Mouse (Mus musculus) embryonic facial prominence, embryonic 15.5 days (tissue): ENCODE measurements around the gene Sap30l. TPM values are rescaled to one million over a fixed set of nuclear protein-coding genes. Genes with fewer than 3 reads are reported as not detected.

Experiments
- ATAC-seq: fragments of 200-750 bp; cut with Nextera tagmentation; 2 replicates; pipeline ENCODE4 v1.8.0; 2017; ENCODE audit warnings: low read depth, moderate TSS enrichment; ENCODE audit not compliant: insufficient number of reproducible peaks, low FRiP score, low TSS enrichment
- H3K27ac ChIP-seq: fragments of 300-500 bp; sonication (generic); replicated peaks from 2 replicates; pipeline ENCODE4 v1.5.1; 2015; ENCODE audit warnings: mild to moderate bottlenecking, inconsistent platforms
- H3K27me3 ChIP-seq: fragments of 300-500 bp; sonication (generic); 2 replicates; pipeline ENCODE4 v1.6.1; 2015; ENCODE audit warnings: inconsistent platforms
- H3K36me3 ChIP-seq: fragments of 300-500 bp; sonication (generic); 2 replicates; pipeline ENCODE4 v1.6.1; 2015; ENCODE audit warnings: mild to moderate bottlenecking, inconsistent platforms
- H3K4me1 ChIP-seq: fragments of 300-500 bp; sonication (generic); 2 replicates; pipeline ENCODE4 v1.6.1; 2015; ENCODE audit warnings: inconsistent platforms
- H3K4me2 ChIP-seq: fragments of 300-500 bp; sonication (generic); replicated peaks from 2 replicates; pipeline ENCODE4 v1.6.1; 2015; ENCODE audit warnings: mild to moderate bottlenecking, inconsistent platforms
- H3K4me3 ChIP-seq: fragments of 300-500 bp; sonication (generic); replicated peaks from 2 replicates; pipeline ENCODE4 v1.5.1; 2015; ENCODE audit warnings: mild to moderate bottlenecking, inconsistent platforms
- H3K9ac ChIP-seq: fragments of 300-500 bp; sonication (generic); 2 replicates; pipeline ENCODE4 v1.6.1; 2015; ENCODE audit warnings: inconsistent platforms
- H3K9me3 ChIP-seq: fragments of 300-500 bp; sonication (generic); replicated peaks from 2 replicates; pipeline ENCODE4 v1.6.1; 2016; ENCODE audit warnings: inconsistent platforms
- WGBS: fragments of 180-500 bp; shearing (Covaris S2); methylation state at CpG from one replicate; pipeline ENCODE4 v1.1.7; 2015; 5-methylcytosine and 5-hydroxymethylcytosine counted together
- polyA plus RNA-seq: library from polyadenylated mRNA; unstranded; fragments of >200 nt; fragmentation: Nextera tagmentation; extraction: Ambion mirVana; gene quantifications from 2 replicates; pipeline ENCODE4 v1.2.1, GENCODE M21; 2015

Gene Sap30l
- polyA plus RNA-seq, 1 experiment from 2014 or later: 14.0 TPM

DNA sequence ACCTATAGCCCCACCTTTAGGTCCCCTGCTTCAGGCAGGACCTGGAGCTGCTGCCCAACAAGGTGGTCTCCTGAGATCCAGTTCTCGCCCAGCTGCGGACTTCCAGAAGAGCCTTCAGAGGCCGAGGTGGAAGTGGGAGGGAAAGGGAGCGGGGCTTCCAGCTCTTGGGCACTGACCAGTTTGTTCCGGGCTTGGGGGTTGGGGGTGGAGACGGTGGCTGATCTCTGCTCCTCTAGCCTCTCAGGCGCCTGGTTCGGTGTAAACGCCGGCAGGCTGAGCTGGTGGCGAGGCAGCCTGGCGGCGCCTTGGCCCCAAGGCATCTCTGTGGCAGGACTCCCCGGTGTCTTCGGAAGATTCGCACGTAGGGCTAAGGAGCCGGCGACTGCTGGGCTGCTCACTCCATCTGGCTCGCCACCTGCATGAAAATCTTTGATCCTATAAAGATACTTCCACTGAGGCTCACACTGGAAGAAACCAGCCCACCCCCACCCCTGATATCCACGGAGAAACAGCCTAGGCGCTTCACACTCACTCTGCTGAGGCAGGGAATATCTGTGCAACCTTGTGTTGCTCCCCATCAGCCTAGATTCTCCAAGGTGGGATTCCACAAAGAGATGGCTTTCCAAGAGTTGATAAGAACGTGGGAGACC, 31.2 kb downstream of the Sap30l start, which contains the start of gene Hand1:
Gene Hand1, minus strand, starts transcription at position 267 of the 650 bp plus-strand sequence.
- Histone ChIP-seq H3K36me3 (no peaks in the 10 kb centered on the region), H3K4me1 (peaks cover 33% of the 10 kb centered on the region), H3K27me3 (peaks cover 96% of the 10 kb centered on the region), H3K9me3 (no peaks in the 10 kb centered on the region), H3K27ac (no peak within 1 kb of the TSS), H3K9ac (no peak within 1 kb of the TSS), H3K4me2 (peak within 1 kb of the TSS; percentile 8; the same call in 1 of the 2 replicates), H3K4me3 (peak within 1 kb of the TSS; percentile 10)
- no peak for ATAC-seq
- 19% methylated on average over 23 of the region's 23 CpGs for WGBS

DNA sequence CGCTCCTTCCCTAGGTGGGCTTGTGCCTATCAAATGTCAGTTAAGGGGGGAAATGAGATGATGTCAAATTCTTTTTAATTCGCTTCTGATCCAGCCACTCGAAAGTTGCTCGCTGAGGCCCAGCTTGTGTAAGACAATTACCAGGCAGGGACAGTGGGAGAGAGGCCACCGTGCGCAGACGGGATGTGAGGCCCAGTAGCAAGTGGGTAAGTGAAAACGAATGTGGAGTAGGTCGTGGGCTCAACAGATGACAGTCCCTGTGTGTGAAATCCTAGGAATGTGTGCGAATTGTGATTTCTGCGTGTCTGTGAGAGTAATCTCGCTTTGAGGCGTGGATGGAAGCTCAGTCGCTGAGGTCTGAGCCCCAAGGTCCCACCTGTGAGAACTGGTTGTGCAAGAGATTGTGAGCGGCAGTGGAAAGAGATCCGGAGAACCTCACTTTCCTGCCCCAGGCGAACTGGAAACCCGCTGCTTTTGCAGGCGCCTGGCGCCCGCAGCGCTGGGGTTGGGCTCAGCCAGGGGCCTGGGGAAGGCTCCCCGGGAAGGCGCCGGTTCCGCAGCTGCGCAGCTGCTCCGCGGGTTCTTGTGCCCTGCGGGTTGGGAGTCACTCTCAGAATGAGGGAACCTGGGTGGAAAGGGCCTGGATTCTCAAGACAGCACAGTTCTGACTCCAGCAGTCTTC, 32.0 kb downstream of the Sap30l start:
- no peak overlapping the region for H3K27ac ChIP-seq

DNA sequence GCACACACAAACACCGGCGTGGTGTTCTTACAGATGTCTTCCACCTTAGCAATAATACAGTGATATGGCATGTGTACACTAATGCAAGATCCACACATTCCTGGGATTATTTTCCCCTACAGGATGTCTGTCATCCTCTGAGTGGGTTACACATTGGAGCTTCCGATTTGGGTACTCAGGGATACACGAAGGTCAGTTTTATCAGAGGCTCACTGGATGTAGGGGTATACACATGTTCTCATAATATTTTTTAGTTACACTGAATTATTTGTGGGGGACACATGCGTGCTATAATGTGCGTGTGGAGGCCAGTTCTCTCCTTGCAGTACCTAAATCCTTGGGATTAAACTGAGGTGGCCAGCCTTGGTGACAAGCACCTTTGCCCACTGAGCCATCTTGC, 32.6 kb downstream of the Sap30l start:
- no peak overlapping the region for H3K4me2 ChIP-seq
- peaks cover 23% of the 10 kb centered on the region for H3K4me1 ChIP-seq
- H3K9me3 ChIP-seq: no peaks in the 10 kb centered on the region
- peaks cover 92% of the 10 kb centered on the region for H3K27me3 ChIP-seq
- H3K9ac ChIP-seq: no peak overlapping the region
- H3K4me3 ChIP-seq: no peak overlapping the region
- no peak overlapping the region for H3K27ac ChIP-seq
- no peaks in the 10 kb centered on the region for H3K36me3 ChIP-seq
- no peak for ATAC-seq
- 18% methylated on average over 6 of the region's 6 CpGs for WGBS

More for the DNA sequence above, 32.0 kb downstream of the Sap30l start:
- H3K9ac ChIP-seq: no peak overlapping the region
- no peaks in the 10 kb centered on the region for H3K36me3 ChIP-seq
- peaks cover 95% of the 10 kb centered on the region for H3K27me3 ChIP-seq
- no peak for ATAC-seq
- H3K4me1 ChIP-seq: peaks cover 27% of the 10 kb centered on the region
- H3K9me3 ChIP-seq: no peaks in the 10 kb centered on the region
- WGBS: 4% methylated on average over 30 of the region's 30 CpGs
- H3K4me3 ChIP-seq: peak overlapping the region; percentile 10
- H3K4me2 ChIP-seq: peak overlapping the region; percentile 8; the same call in 1 of the 2 replicates

DNA sequence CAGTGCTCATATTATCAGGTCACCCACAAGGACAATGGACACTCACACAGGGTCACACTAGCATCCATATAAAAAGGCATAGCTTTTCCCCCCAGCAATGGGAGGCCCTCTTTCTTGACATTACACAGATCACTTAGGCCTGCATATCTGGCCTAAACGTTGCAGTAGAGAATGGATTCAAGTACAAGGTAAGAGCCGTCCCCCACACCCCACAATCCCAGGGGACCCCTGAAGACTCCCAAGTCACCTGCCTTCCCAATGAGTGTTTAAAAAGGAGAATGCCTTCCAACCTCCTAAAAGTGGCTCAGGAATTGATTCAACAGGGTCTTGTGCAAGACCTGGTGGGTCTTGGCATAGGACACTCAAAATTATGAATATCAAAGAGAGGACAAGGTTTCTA, 33.9 kb downstream of the Sap30l start:
- Histone ChIP-seq H3K4me2 (no peak overlapping the region), H3K36me3 (no peaks in the 10 kb centered on the region), H3K27me3 (peaks cover 92% of the 10 kb centered on the region), H3K4me3 (no peak overlapping the region), H3K4me1 (peaks cover 17% of the 10 kb centered on the region), H3K27ac (no peak overlapping the region), H3K9ac (no peak overlapping the region), H3K9me3 (no peaks in the 10 kb centered on the region)
- WGBS: 24% methylated on average over 2 of the region's 2 CpGs
- ATAC-seq: no peak

DNA sequence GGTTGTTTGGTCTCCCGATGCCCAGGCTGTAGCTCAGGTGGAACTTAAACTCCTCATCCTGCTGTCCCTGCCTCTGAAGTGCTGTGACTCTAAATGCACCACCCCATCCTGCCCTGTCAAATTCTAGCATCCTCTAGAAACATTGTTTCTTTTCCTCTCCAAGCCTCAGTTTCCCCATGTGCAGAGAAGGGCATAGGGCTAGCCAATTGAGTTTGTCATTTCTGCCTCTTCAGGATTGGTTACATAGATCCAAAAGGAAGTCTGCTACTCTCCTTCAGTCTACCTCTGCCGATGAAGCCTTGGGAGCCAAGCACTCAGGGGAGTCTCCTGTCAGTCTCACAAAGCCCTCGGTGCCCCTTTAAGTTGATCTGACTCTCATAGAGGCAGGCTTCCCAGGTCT, 34.5 kb downstream of the Sap30l start:
- no peak overlapping the region for H3K27ac ChIP-seq
- H3K4me2 ChIP-seq: no peak overlapping the region
- peaks cover 17% of the 10 kb centered on the region for H3K4me1 ChIP-seq
- H3K9me3 ChIP-seq: no peaks in the 10 kb centered on the region
- no peak overlapping the region for H3K9ac ChIP-seq
- 9% methylated on average over 3 of the region's 3 CpGs for WGBS
- peaks cover 92% of the 10 kb centered on the region for H3K27me3 ChIP-seq
- no peak for ATAC-seq
- H3K36me3 ChIP-seq: no peaks in the 10 kb centered on the region
- no peak overlapping the region for H3K4me3 ChIP-seq

DNA sequence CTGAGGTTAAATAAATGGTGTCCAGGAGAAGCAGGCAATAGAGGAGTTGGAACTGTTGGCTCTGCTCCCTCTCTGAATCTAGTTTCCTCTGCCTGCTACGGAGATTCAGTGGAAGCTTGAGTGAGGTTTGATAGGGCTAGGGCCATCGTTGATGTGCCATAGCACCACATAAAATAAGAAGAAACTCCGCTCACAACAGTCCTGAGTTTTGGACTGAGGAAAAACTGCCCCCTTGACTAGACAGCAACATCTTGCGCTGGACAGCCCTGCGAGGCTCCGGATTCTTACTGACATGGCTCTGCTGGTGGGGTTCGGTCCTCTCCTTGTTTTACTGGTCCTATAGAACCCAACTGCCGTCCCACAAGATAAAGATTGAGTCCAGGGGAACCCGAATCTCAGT, 35.0 kb downstream of the Sap30l start:
- Histone ChIP-seq H3K4me3 (no peak overlapping the region), H3K27me3 (peaks cover 92% of the 10 kb centered on the region), H3K9ac (no peak overlapping the region), H3K4me2 (no peak overlapping the region), H3K27ac (no peak overlapping the region), H3K9me3 (no peaks in the 10 kb centered on the region), H3K36me3 (no peaks in the 10 kb centered on the region), H3K4me1 (peaks cover 17% of the 10 kb centered on the region)
- ATAC-seq: no peak
- WGBS: 13% methylated on average over 9 of the region's 9 CpGs

DNA sequence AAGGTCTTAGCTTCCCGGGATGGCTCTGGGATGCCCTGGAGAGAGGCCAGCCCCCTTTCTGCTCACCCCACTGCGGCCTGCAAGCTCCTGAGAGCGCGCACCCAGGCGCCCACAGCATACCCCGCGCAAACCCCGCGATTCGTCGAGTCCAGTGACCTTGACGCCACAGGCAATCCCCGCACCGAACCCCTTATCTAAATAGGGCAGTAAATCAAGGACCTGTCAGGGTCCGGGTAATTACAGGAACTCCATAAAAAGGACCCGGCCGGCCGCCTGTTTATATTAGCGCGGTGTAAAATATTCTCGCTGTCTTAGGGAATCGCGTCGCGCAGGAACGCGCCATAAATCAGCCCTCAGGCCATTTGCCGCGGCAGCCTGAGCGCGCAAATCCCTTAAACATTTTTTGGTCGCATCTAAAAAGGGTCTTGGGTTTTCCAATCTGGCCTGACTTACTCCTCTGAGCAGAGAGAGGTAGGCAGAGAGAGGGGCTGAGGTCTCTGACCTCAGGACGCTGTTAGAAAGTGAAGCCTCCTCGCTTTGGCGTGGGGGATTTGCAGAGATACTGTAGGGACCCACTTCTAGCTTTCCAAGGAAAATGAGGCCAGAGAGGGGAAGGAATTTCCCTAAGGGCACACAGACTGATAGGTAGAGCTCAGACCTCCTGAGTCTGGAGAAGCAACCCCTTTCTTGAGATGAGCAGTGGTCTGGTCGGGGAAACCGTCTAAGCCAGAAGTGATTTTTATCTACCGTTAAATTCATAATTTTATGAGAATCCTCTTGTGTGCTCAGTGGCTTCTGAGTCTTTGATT, 35.6 kb downstream of the Sap30l start:
- H3K9me3 ChIP-seq: no peaks in the 10 kb centered on the region
- peak overlapping the region; percentile 1; the same call in 1 of the 2 replicates for H3K4me3 ChIP-seq
- WGBS: 2% methylated on average over 38 of the region's 38 CpGs
- H3K27me3 ChIP-seq: peaks cover 91% of the 10 kb centered on the region
- ATAC-seq: no peak
- H3K27ac ChIP-seq: no peak overlapping the region
- H3K4me1 ChIP-seq: peaks cover 17% of the 10 kb centered on the region
- H3K9ac ChIP-seq: no peak overlapping the region
- no peaks in the 10 kb centered on the region for H3K36me3 ChIP-seq
- peak overlapping the region; percentile 15; the same call in 1 of the 2 replicates for H3K4me2 ChIP-seq

DNA sequence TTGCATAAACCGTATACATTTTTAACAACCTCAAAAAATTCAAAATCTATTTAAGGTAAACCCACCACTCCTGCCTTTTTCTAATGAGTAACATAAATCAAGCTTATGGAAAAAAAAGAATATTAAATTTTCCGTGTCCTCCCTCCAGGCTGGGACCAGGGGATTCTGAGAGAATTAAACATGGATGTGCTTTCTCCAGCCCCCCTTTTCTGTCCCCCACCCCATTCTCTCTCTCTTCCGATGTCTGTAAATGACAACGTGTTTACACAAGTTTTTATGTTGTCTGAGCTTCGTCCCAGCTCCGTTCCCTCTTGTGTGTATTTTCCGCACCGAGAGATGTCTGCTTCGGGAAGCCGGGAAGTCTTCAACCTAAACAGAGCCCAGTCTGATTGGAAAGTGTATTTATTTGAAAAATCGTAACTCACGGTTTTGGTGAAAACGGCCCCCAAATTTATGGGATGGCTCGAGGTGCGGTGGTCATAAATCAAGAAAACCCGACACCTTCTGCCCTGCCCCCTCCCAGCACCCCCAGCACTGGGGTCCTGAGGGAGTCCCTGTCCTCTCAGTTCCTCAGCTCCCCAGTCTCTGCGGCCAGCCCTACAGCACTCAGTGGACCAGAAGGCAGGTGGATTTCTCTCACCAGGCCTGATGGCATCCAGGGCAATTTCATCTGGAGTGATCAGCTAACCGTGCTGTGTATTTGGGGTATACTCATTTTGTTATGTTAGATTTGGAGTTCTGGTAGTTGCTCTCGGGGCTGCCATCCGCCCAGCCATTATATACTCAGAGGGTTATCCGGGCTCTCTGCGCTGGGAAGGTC, 36.6 kb downstream of the Sap30l start:
- no peak overlapping the region for H3K27ac ChIP-seq
- H3K27me3 ChIP-seq: peaks cover 90% of the 10 kb centered on the region
- H3K9me3 ChIP-seq: no peaks in the 10 kb centered on the region
- no peak overlapping the region for H3K9ac ChIP-seq
- H3K4me2 ChIP-seq: no peak overlapping the region
- peaks cover 16% of the 10 kb centered on the region for H3K4me1 ChIP-seq
- WGBS: 7% methylated on average over 22 of the region's 22 CpGs
- H3K4me3 ChIP-seq: no peak overlapping the region
- H3K36me3 ChIP-seq: no peaks in the 10 kb centered on the region
- ATAC-seq: no peak

DNA sequence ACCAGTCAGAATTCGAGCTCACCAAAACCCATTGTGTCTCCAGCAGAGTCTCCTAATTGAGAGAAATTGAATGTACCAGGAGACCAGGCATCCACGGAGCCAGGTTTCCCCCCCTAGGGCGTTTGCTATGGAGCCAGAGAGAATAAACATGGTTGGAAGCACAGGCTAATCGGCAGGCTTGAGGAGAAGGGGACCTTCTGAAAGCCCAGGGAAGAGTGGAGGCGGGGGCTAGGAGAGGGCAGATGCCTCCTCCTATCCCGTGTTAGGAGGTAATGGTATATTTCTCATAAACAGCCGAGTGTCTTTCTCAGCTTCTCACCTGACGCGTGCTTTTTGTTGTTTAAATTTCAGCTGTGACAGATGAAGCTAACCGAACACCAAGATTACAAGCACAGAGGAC, 39.5 kb downstream of the Sap30l start:
- Histone ChIP-seq H3K9ac (no peak overlapping the region), H3K27me3 (peaks cover 67% of the 10 kb centered on the region), H3K4me2 (no peak overlapping the region), H3K4me3 (no peak overlapping the region), H3K36me3 (no peaks in the 10 kb centered on the region), H3K9me3 (no peaks in the 10 kb centered on the region), H3K27ac (no peak overlapping the region), H3K4me1 (peaks cover 8% of the 10 kb centered on the region)
- 17% methylated on average over 10 of the region's 10 CpGs for WGBS
- ATAC-seq: no peak

DNA sequence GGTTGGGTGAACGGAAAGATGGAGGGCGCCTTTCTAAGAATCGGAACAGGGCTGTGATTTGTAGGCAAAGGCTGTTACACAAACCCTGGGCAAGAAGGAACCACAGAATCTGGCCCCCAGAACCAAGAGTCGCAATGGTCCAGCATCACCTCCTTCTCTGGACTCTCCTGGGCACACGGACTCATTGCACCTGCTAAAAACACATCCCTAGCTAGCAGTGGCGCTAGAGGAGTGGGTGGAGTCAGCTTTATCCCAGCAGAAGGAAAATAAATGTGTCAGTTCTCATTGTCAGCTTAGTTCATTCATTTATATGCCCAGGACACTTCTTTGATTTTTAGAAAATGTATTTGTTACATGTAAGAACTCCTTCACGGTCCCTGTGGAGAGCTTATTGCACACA, 40.0 kb downstream of the Sap30l start:
- ATAC-seq: no peak
- Histone ChIP-seq H3K4me3 (no peak overlapping the region), H3K9me3 (no peaks in the 10 kb centered on the region), H3K27ac (no peak overlapping the region), H3K4me1 (peaks cover 8% of the 10 kb centered on the region), H3K4me2 (no peak overlapping the region), H3K9ac (no peak overlapping the region), H3K36me3 (no peaks in the 10 kb centered on the region), H3K27me3 (peaks cover 63% of the 10 kb centered on the region)
- 23% methylated on average over 7 of the region's 7 CpGs for WGBS
